Mouse (Mus musculus): ENCODE measurements at regions not wholly inside any gene's neighbourhood (a gene's known extent, or its start where the extent isn't known, plus 50 kb on each side); places are given as distances from the start of the nearest gene placed in this dataset.

- TF ChIP-seq EP300 (optimal IDR thresholded peaks at IDR 0.05): no peak
- no peak for TF ChIP-seq CTCF (IDR thresholded peaks at IDR 0.05; ENCODE audit: low read depth)
Measured at GRCm38 (mm10) chr10:38566361-38566760, 255.2 kb downstream of the Rfpl4b start.

Measured in stomach, postnatal 0 days (tissue).